Mouse (Mus musculus) embryonic fibroblast, embryonic 13.5 days (primary cell): ENCODE data around the gene Ttyh1.

Experiments used
- CTCF ChIP-seq: IDR thresholded peaks from 2 replicates; pipeline ENCODE4 v1.5.1; 2011; ENCODE audit warnings: mild to moderate bottlenecking, control low read depth, low read length, moderate library complexity, borderline replicate concordance; ENCODE audit not compliant: insufficient read depth
- POLR2A ChIP-seq: IDR thresholded peaks from 2 replicates; pipeline ENCODE4 v1.6.1; 2011; ENCODE audit warnings: low read depth, mild to moderate bottlenecking, control low read depth, low read length, moderate library complexity

DNA sequence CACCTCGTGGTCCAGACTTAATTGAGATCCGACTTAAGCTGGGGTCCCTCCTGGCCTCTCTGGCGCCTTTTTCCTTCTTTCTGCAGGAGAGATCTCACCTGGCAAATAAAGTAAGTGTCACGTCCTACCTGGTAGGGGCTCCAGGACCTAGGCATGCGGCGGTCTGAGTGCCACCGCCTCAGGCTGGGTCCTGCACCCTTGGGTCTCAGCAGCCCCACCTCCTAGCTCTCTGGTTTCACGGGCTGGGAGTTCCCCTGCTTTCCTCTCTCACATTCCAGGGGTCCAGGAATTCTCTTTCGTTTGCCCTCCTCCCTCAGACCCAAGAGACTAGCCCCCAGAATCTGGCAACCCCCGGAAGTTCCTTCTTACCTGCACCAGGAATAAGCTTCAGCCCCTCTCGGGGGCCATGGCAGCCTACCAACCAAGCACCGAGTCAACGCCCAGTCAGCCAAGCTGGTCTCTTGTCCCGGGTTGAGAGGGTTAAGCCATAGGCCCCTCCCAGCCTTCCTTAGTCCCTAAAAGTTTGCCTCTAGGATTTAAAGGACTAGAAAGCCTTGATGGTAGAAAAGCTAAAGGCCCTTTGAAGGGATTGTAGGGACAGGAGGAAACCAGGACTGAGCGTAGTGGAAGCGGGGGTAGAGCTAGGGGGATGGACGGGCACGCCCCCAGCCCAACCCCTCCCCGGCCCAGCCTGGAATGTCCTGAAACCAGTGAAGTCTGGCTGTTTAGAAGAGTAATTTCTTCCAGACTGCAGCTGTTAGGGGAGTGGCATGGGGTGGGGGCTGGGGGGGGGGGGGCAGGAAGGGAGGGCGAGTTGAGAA is 45.1 kb downstream of the Ttyh1 start, which contains the start of gene Cdc42ep5:
- TF ChIP-seq POLR2A (peak; percentile 51), CTCF (no peak)
